Mouse (Mus musculus): ENCODE results near the gene Naip6.
"Not testable (repeated sequence)": the region's sequence is repeated elsewhere in the genome, so short reads cannot be mapped to it uniquely, and the experiment has no call there.

GRCm38 (mm10) chr13:100246223-100246622 is 71.3 kb downstream of the Naip6 start, which contains the start of gene Naip5:
- not testable (repeated sequence) for TF ChIP-seq EP300 (optimal IDR thresholded peaks at IDR 0.05); CTCF (IDR thresholded peaks at IDR 0.05; ENCODE audit: low read depth)
